Mouse (Mus musculus): Measurements from ENCODE around the gene Ncam2. TPM values are rescaled to one million over a fixed set of nuclear protein-coding genes. Genes with fewer than 3 reads are reported as not detected.
A peak's percentile ranks its signal among the peaks of the same experiment; 100 is the strongest.
"Not testable (repeated sequence)": the region's sequence is repeated elsewhere in the genome, so short reads cannot be mapped to it uniquely, and the experiment has no call there.

The Ncam2 gene
- polyA plus RNA-seq, 1 experiment from 2014 or later: 51.9 TPM

DNA sequence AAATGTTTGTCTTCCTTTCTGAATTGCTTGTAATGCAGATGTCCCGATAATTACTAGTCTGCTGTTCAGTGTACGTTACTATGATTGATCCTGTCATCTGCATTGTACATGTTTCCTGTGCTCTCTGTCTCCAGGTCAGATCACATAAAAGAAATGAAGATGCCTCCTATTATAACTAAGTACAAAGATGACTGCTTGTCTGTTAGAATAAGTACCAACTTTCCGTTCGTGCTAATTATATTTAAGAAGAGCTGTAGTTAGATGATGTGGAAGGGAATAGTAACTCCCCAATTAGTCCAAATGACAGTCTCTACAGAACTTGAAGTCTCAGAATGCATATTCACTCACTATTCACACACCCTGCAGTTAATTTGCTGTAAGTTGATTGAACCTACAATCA, 179.9 kb downstream of the Ncam2 start:
- Histone ChIP-seq H3K36me3 (ENCODE audit: control insufficient read depth, insufficient read depth, low read length) (no peaks in the 10 kb centered on the region), H3K9ac (replicated peaks; ENCODE audit: low read depth, low read length) (no peak overlapping the region), H3K4me1 (ENCODE audit: control insufficient read depth, insufficient read depth, low read length) (no peaks in the 10 kb centered on the region), H3K27me3 (ENCODE audit: control insufficient read depth, insufficient read depth, low read length) (no peaks in the 10 kb centered on the region), H3K4me3 (ENCODE audit: low read depth, low read length) (no peak overlapping the region), H3K27ac (ENCODE audit: low read depth, low read length) (no peak overlapping the region), H3K9me3 (ENCODE audit: control insufficient read depth, low read length) (no peaks in the 10 kb centered on the region), H3K4me2 (ENCODE audit: low read depth, low read length) (no peak overlapping the region)
- ATAC-seq (ENCODE audit: low read depth): no peak
- WGBS: 81% methylated on average over 4 of the region's 4 CpGs

DNA sequence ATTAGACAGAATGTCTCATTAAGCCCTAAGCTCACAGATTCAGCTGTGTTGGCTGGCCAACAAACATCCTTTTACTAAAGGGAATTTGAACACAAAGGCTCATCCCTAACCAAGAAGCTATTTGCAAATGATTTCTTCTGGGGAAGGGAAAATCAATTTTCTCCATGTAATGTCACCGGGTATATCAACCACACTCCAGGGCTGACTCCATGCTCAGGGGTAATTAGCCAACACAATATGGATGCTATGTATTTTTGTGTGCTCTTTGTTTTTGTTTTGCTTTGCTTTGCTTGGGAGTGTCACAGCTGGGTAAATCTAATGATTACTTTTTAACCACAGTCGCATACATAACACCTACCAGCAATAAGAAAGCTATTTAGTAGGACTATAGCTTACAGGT, 188.1 kb downstream of the Ncam2 start:
- no peak overlapping the region for H3K4me2 ChIP-seq (ENCODE audit: low read depth, low read length)
- peak; percentile 34; the same call in 1 of the 2 replicates for ATAC-seq (ENCODE audit: low read depth)
- WGBS: 48% methylated on average over 2 of the region's 2 CpGs
- no peak overlapping the region for H3K9ac ChIP-seq (replicated peaks; ENCODE audit: low read depth, low read length)
- H3K4me1 ChIP-seq (ENCODE audit: control insufficient read depth, insufficient read depth, low read length): no peaks in the 10 kb centered on the region
- H3K4me3 ChIP-seq (ENCODE audit: low read depth, low read length): no peak overlapping the region
- H3K9me3 ChIP-seq (ENCODE audit: control insufficient read depth, low read length): no peaks in the 10 kb centered on the region
- no peaks in the 10 kb centered on the region for H3K27me3 ChIP-seq (ENCODE audit: control insufficient read depth, insufficient read depth, low read length)
- H3K36me3 ChIP-seq (ENCODE audit: control insufficient read depth, insufficient read depth, low read length): no peaks in the 10 kb centered on the region
- H3K27ac ChIP-seq (ENCODE audit: low read depth, low read length): no peak overlapping the region

DNA sequence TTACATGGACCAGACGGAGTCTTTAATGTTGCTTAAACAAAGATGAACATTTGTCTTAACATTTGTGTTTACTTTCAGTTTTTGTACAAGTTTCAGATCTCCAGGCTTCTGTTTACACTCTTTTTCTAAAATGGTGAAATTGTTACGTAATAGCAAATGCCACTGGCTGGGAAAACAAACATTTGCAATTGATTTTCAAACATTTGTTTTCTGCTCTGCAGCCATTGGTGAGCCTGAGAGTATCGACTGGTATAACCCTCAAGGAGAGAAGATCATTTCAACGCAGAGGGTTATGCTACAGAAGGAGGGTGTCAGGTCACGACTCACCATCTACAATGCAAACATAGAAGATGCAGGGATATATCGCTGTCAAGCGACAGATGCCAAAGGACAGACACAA, 234.1 kb downstream of the Ncam2 start:
- 88% methylated on average over 7 of the region's 7 CpGs for WGBS
- no peak for ATAC-seq (ENCODE audit: low read depth)
- H3K4me2 ChIP-seq (ENCODE audit: low read depth, low read length): no peak overlapping the region

DNA sequence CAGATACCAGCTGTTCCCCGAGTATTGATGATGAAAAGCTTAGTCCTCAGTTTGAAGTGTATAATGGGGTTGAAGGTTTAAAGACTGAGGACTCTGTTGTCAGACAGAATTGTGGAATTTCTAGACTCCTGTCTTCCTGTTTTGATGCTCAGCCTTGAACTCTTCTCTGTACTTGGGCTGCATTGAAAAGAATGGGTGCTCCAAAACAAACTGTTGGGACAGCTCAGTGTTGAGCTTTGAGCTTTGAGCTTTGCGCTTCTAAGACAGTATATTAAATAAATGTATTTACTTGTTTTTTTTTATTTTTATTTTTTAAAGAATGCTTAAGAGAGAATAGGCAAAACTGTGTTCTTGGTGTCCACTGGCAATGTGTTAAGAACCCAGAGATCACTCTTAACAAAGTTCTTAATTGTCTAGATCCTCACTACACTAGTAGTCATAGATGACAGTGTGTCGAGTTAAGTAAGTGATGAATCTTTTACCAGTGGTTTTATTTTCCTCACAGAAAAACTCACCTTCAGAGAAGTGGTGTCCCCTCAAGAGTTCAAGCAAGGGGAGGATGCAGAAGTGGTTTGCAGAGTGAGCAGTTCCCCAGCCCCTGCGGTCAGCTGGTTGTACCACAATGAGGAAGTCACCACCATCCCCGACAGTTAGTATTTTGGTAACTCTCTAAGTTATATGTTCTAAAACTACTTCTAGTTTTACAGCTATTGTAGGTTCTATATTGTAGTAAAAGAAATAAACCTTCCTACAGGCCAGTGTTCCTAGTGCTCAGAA, 236.8 kb downstream of the Ncam2 start:
- 93% methylated on average over 5 of the region's 5 CpGs for WGBS

More for the DNA sequence above, 234.1 kb downstream of the Ncam2 start:
- Histone ChIP-seq H3K9ac (replicated peaks; ENCODE audit: low read depth, low read length) (no peak overlapping the region), H3K4me3 (ENCODE audit: low read depth, low read length) (no peak overlapping the region), H3K9me3 (ENCODE audit: control insufficient read depth, low read length) (no peaks in the 10 kb centered on the region), H3K27me3 (ENCODE audit: control insufficient read depth, insufficient read depth, low read length) (no peaks in the 10 kb centered on the region), H3K27ac (ENCODE audit: low read depth, low read length) (no peak overlapping the region), H3K36me3 (ENCODE audit: control insufficient read depth, insufficient read depth, low read length) (no peaks in the 10 kb centered on the region), H3K4me1 (ENCODE audit: control insufficient read depth, insufficient read depth, low read length) (no peaks in the 10 kb centered on the region)

DNA sequence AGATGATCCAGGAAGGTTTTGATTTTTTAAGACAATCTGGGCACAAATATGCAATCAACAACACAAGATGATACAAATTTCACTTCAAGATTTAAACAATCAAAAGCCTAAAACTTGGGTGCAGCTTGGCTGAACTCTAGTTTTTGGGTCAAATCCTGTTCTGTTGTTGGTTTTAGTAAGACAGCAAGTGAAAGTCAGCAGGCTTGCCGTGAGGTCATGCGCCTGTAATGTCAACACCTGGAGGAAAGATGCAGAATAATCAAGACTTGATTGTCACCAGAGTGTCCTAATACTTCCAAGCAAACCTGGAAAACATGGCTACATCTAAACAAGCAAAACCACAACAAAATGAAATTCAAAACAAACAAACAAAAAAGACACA, 237.4 kb downstream of the Ncam2 start:
- Histone ChIP-seq H3K4me1 (ENCODE audit: control insufficient read depth, insufficient read depth, low read length) (no peaks in the 10 kb centered on the region), H3K4me3 (ENCODE audit: low read depth, low read length) (no peak overlapping the region), H3K4me2 (ENCODE audit: low read depth, low read length) (no peak overlapping the region), H3K9me3 (ENCODE audit: control insufficient read depth, low read length) (no peaks in the 10 kb centered on the region), H3K27me3 (ENCODE audit: control insufficient read depth, insufficient read depth, low read length) (no peaks in the 10 kb centered on the region), H3K36me3 (ENCODE audit: control insufficient read depth, insufficient read depth, low read length) (no peaks in the 10 kb centered on the region), H3K9ac (replicated peaks; ENCODE audit: low read depth, low read length) (no peak overlapping the region), H3K27ac (ENCODE audit: low read depth, low read length) (no peak overlapping the region)
- ATAC-seq (ENCODE audit: low read depth): no peak
- 99% methylated on average over 2 of the region's 2 CpGs for WGBS

More for the DNA sequence above, 236.8 kb downstream of the Ncam2 start:
- Histone ChIP-seq H3K4me1 (ENCODE audit: control insufficient read depth, insufficient read depth, low read length) (no peaks in the 10 kb centered on the region), H3K27ac (ENCODE audit: low read depth, low read length) (no peak overlapping the region), H3K4me2 (ENCODE audit: low read depth, low read length) (no peak overlapping the region), H3K4me3 (ENCODE audit: low read depth, low read length) (no peak overlapping the region), H3K36me3 (ENCODE audit: control insufficient read depth, insufficient read depth, low read length) (no peaks in the 10 kb centered on the region), H3K9me3 (ENCODE audit: control insufficient read depth, low read length) (no peaks in the 10 kb centered on the region), H3K27me3 (ENCODE audit: control insufficient read depth, insufficient read depth, low read length) (no peaks in the 10 kb centered on the region), H3K9ac (replicated peaks; ENCODE audit: low read depth, low read length) (no peak overlapping the region)
- ATAC-seq (ENCODE audit: low read depth): no peak

DNA sequence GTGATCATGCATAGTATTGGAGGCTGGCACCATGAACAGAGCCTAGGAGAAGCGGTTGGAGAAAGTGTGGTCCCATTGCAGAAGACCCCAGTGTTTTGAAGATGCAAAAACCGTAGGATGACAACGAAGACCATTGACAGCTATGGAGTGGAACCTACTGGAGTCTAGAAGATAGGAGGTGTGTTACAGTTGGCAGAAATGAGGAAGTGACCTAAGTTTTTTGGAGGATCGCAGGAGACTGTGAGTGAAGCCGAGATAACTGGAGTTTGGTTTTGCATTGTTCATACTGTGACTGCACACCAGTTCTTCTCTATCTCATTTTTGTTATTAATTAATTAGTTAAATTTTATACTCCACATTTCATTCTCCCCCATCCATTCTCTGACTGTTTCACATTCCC, 250.4 kb downstream of the Ncam2 start:
- Histone ChIP-seq H3K9me3 (ENCODE audit: control insufficient read depth, low read length) (no peaks in the 10 kb centered on the region), H3K4me2 (ENCODE audit: low read depth, low read length) (no peak overlapping the region), H3K27ac (ENCODE audit: low read depth, low read length) (no peak overlapping the region), H3K27me3 (ENCODE audit: control insufficient read depth, insufficient read depth, low read length) (no peaks in the 10 kb centered on the region), H3K36me3 (ENCODE audit: control insufficient read depth, insufficient read depth, low read length) (no peaks in the 10 kb centered on the region), H3K4me3 (ENCODE audit: low read depth, low read length) (no peak overlapping the region), H3K4me1 (ENCODE audit: control insufficient read depth, insufficient read depth, low read length) (no peaks in the 10 kb centered on the region), H3K9ac (replicated peaks; ENCODE audit: low read depth, low read length) (no peak overlapping the region)
- WGBS: 99% methylated on average over 5 of the region's 5 CpGs
- no peak for ATAC-seq (ENCODE audit: low read depth)

DNA sequence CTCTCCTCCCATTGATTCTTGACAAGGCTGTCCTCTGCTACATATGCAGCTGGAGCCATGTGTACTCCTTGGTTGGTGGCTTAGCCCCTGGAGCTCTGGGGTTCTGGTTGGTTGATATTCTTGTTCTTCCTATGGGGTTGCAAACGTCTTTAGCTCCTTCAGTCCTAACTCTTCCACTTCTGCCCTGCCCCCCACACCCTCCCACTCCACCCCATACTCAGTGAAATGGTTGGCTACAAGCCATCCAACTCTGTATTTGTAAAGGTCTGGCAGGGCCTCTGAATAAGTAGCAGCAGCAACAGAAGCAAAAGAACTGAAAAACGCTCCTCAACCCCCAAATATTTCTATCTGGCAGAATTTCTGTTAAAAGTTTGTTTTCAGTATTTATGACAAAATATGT, 252.5 kb downstream of the Ncam2 start:
- Histone ChIP-seq H3K4me3 (ENCODE audit: low read depth, low read length) (no peak overlapping the region), H3K27ac (ENCODE audit: low read depth, low read length) (no peak overlapping the region), H3K9ac (replicated peaks; ENCODE audit: low read depth, low read length) (no peak overlapping the region), H3K36me3 (ENCODE audit: control insufficient read depth, insufficient read depth, low read length) (no peaks in the 10 kb centered on the region), H3K4me1 (ENCODE audit: control insufficient read depth, insufficient read depth, low read length) (no peaks in the 10 kb centered on the region), H3K9me3 (ENCODE audit: control insufficient read depth, low read length) (no peaks in the 10 kb centered on the region), H3K27me3 (ENCODE audit: control insufficient read depth, insufficient read depth, low read length) (no peaks in the 10 kb centered on the region), H3K4me2 (ENCODE audit: low read depth, low read length) (no peak overlapping the region)
- no peak for ATAC-seq (ENCODE audit: low read depth)
- WGBS: 68% methylated on average over 2 of the region's 2 CpGs

DNA sequence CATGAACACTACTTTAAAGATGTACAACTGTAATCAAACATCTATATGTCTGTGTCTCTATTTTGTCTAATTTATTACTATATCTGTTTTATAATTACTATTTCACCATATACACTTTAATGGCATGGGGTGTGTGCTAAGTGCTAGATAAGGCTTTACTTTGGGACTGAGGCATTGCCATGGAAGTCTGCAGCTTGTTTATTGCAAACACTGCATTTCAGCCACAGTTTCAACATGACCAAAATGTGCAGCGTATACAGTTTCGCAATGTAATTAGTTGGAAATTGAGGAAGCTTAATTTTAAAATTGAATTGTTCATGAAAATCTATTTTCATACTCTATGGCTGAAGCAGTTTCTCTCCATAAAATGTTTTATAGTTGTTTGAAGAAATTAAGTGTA, 254.0 kb downstream of the Ncam2 start:
- 83% methylated on average over 2 of the region's 2 CpGs for WGBS
- ATAC-seq (ENCODE audit: low read depth): no peak
- H3K4me2 ChIP-seq (ENCODE audit: low read depth, low read length): no peak overlapping the region

DNA sequence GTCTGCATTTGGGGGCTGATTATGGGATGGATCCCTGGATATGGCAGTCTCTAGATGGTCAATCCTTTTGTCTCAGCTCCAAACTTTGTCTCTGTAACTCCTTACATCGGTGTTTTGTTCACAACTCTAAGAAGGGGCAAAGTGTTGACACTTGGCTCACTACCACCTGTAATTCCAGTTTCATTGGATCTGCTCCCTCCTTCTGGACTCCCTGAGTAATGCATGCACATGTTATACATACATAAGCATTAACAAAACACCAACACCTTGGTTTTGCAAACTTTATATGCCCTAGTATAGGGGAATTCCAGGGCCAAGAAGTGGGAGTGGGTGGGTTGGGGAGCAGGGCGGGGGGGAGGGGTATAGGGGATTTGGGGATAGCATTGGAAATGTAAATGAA, 262.2 kb downstream of the Ncam2 start:
- not testable (repeated sequence) for H3K9ac ChIP-seq (replicated peaks; ENCODE audit: low read depth, low read length); H3K36me3 ChIP-seq (ENCODE audit: control insufficient read depth, insufficient read depth, low read length); ATAC-seq (ENCODE audit: low read depth); H3K4me3 ChIP-seq (ENCODE audit: low read depth, low read length); H3K27me3 ChIP-seq (ENCODE audit: control insufficient read depth, insufficient read depth, low read length); H3K27ac ChIP-seq (ENCODE audit: low read depth, low read length); H3K9me3 ChIP-seq (ENCODE audit: control insufficient read depth, low read length); H3K4me1 ChIP-seq (ENCODE audit: control insufficient read depth, insufficient read depth, low read length); H3K4me2 ChIP-seq (ENCODE audit: low read depth, low read length)
- 96% methylated on average over 2 of the region's 2 CpGs for WGBS

More for the DNA sequence above, 254.0 kb downstream of the Ncam2 start:
- no peaks in the 10 kb centered on the region for H3K27me3 ChIP-seq (ENCODE audit: control insufficient read depth, insufficient read depth, low read length)
- H3K9ac ChIP-seq (replicated peaks; ENCODE audit: low read depth, low read length): no peak overlapping the region
- H3K4me3 ChIP-seq (ENCODE audit: low read depth, low read length): no peak overlapping the region
- no peaks in the 10 kb centered on the region for H3K4me1 ChIP-seq (ENCODE audit: control insufficient read depth, insufficient read depth, low read length)
- no peak overlapping the region for H3K27ac ChIP-seq (ENCODE audit: low read depth, low read length)
- no peaks in the 10 kb centered on the region for H3K9me3 ChIP-seq (ENCODE audit: control insufficient read depth, low read length)
- H3K36me3 ChIP-seq (ENCODE audit: control insufficient read depth, insufficient read depth, low read length): no peaks in the 10 kb centered on the region

Measured in neural tube, embryonic 14.5 days (tissue).